Mouse (Mus musculus) retina, postnatal 1 day (tissue): ENCODE measurements at regions not wholly inside any gene's neighbourhood (a gene's known extent, or its start where the extent isn't known, plus 50 kb on each side); places are given as distances from the start of the nearest gene placed in this dataset.

ENCODE experiments used
- DNase-seq: peaks from one replicate; pipeline ENCODE4 v3.0.0-alpha.2; 2012

DNA sequence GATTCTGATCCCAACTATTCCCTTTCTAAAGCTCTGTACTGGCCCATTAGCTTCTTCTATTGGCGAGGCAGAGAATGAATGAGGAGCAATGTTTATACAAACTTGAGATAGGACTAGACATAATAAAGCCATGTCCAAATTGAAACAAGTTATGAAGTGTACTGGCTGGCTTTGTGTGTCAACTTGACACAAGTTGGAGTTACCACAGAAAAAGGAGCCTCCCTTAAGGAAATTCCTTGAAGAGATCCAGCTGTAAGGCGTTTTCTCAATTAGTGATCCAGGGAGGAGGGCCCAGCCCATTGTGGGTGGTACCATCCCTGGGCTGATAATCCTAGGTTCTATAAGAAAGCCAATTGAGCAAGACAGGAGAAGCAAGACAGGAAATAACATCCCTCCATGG, 135.9 kb upstream of the Cr2 start:
- no peak for DNase-seq

DNA sequence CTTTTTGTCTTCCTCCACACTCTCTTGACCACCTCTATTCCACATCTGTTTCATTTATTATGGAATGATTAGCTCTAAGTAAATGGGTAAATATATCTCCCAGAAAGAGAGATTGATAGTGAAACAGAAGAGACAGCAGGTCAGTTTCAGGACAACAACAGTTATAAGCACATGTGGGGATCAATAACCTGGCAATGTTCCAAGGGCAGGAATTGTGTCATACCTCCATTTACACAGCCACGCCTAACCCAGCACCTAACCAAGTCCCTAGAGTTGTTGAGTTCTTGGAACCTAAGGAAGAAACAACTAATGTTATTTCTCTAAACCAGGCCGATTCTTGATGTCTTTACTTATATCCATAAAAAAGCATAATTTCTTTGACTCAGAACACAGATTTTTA, 108.6 kb upstream of the Cr2 start:
- DNase-seq: no peak

DNA sequence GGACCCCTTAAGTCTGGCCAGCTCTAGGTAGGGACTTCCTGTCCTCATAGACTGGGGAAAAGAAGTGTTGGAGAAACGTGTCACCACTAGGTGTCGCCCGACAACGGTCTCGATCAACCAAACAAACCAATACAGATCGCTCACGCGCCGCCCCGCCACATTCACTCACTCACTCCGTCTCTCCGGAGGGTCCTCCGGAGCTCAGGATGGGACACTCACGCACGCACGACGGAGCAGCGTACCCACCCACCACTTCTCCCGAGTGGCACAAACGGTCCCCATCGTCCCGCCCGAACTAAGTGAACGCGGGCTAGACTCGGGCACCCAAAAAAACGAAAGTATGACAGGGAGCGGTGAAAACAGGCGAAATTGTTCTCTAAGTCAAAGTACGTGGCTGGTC, 65.0 kb upstream of the Cr2 start:
- DNase-seq: peak; percentile 98

DNA sequence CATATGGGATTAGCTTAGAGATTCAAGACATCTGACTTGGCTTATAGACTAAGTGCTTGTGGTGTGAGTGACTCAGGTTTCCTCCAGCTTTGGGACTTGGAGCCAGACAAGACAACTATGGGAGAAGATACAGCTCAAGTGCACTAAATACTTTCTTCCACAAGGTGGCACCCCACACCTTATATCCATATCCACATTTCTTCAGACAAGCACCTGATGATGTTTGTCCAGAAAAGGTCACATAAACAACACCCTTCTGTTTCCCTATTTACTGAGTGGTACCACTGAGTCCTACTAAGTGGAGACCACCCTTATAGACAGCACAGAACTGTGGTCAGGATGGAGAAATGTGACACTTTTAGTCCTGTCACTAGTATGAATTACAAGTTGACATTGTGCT, 56.1 kb upstream of the Cr2 start:
- peak; percentile 74 for DNase-seq

DNA sequence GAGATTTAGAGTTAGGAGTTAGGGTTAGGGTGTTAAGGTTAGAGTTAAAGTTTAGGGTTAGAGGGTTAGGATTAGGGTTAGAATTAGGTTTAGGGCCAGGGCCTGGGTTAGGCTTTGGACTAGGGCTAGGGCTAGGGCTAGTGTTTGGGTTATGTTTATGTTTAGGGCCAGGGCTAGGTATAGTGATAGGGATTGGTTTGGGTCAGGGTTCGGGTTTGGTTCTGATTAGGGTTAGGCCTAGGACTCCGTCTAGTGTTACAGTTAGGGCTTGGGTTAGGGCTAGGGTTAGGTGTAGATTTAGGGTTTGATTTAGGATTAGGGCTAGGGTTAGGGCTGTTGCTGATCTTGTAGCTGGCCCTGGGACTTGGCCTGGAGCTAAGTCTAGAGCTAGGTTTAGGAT, 50.5 kb upstream of the Cr2 start:
- no peak for DNase-seq
